Mouse (Mus musculus): ENCODE data around the gene Bnipl.
"Not testable (repeated sequence)": the region's sequence is repeated elsewhere in the genome, so short reads cannot be mapped to it uniquely, and the experiment has no call there.

The Bnipl gene

GRCm38 (mm10) chr3:95217255-95218134 is 33.5 kb downstream of the Bnipl start, which contains the start of gene Gabpb2:
Gabpb2 (minus strand) TSS chr3:95217916.
- DNase-seq (ENCODE audit: inconsistent age in 2 of 2, low spot score in 1 of 2) = peak; percentile 96 to 99

- no peak for DNase-seq (ENCODE audit: inconsistent age in 2 of 2, low spot score in 1 of 2)
Measured at GRCm38 (mm10) chr3:95216655-95217254, 34.2 kb downstream of the Bnipl start.

- no peak for DNase-seq (ENCODE audit: inconsistent age in 2 of 2, low spot score in 1 of 2)
Measured at GRCm38 (mm10) chr3:95213609-95213975, 37.4 kb downstream of the Bnipl start.

- not testable (repeated sequence) for DNase-seq (ENCODE audit: inconsistent age in 2 of 2, low spot score in 1 of 2)
Measured at GRCm38 (mm10) chr3:95212889-95213608, 37.9 kb downstream of the Bnipl start.

GRCm38 (mm10) chr3:95210585-95210984 is 40.4 kb downstream of the Bnipl start:
- DNase-seq (ENCODE audit: inconsistent age in 2 of 2, low spot score in 1 of 2) = no peak

- DNase-seq (ENCODE audit: inconsistent age in 2 of 2, low spot score in 1 of 2) = no peak
Measured at GRCm38 (mm10) chr3:95208286-95208685, 42.7 kb downstream of the Bnipl start.

GRCm38 (mm10) chr3:95203880-95204279 is 47.1 kb downstream of the Bnipl start:
- DNase-seq (ENCODE audit: inconsistent age in 2 of 2, low spot score in 1 of 2) = no peak

GRCm38 (mm10) chr3:95200562-95200961 is 50.4 kb downstream of the Bnipl start:
- DNase-seq (ENCODE audit: inconsistent age in 2 of 2, low spot score in 1 of 2) = no peak

GRCm38 (mm10) chr3:95200132-95200531 is 50.9 kb downstream of the Bnipl start:
- no peak for DNase-seq (ENCODE audit: inconsistent age in 2 of 2, low spot score in 1 of 2)

- DNase-seq (ENCODE audit: inconsistent age in 2 of 2, low spot score in 1 of 2) = no peak
Measured at GRCm38 (mm10) chr3:95199101-95199500, 51.9 kb downstream of the Bnipl start.

- no peak for DNase-seq (ENCODE audit: inconsistent age in 2 of 2, low spot score in 1 of 2)
Measured at GRCm38 (mm10) chr3:95195772-95196171, 55.2 kb downstream of the Bnipl start.

GRCm38 (mm10) chr3:95194721-95195135 is 56.3 kb downstream of the Bnipl start:
- DNase-seq (ENCODE audit: inconsistent age in 2 of 2, low spot score in 1 of 2) = no peak

All from adrenal gland, adult (tissue).